Mouse (Mus musculus) erythroblast, embryonic 14.5 days (primary cell): ENCODE results near the gene Snap91.

Source experiments
- GATA1 ChIP-seq: IDR thresholded peaks from 2 replicates; pipeline ENCODE4 v1.6.1; 2012; ENCODE audit warnings: low read length, inconsistent platforms, mixed read lengths
- TAL1 ChIP-seq: IDR thresholded peaks from 3 replicates; pipeline ENCODE4 v1.6.1; 2012; ENCODE audit warnings: low read length, inconsistent platforms, mixed read lengths

DNA sequence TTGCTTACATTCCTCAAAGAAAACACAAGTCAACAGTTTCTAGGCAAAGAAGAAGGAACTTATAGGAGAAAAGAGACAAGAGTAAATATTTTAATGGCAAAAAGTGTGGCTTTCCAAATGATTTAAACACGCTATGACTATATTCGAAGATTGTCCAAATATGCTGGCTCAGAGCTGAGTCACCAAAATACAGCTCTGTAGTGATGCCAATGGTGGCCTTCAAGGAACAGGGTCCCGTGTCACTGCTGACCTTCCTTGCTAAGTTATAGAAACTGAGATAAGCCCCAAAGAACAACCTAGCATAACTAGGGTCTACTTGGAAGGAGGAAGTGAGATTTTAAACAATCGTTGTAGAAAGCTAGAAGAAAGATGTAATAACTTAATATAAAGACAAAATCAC, 6.8 kb downstream of the Snap91 start:
- TF ChIP-seq GATA1 (no peak), TAL1 (no peak)
